18 mouse cellular contexts compared by ENCODE assay signal in genomic region chr10:79728323-79729249, GRCm38 (mm10). TPM values are rescaled to one million over a fixed set of nuclear protein-coding genes. Genes with fewer than 3 reads are reported as not detected.
DNase-seq lines count a peak whose midpoint lies in the region; TF ChIP-seq lines count a peak whose summit lies in the region.
"Had no signal": no experiment of that assay in that cellular context is flagged by ENCODE, and none has a peak within 500 bp of the region (broad histone marks: within the 10 kb centered on the region; RNA-seq: fewer than 3 reads in every experiment).

No protein-coding gene starts in this region.

- no peaks in the 10 kb centered on the region for H3K27me3 ChIP-seq in testis, adult 2 months (ENCODE audit: control insufficient read depth, insufficient read depth, low read length)
- H3K27me3 ChIP-seq: embryonic facial prominence, embryonic 13.5 days had no signal

- H3K36me3 ChIP-seq in testis, adult 2 months (ENCODE audit: control insufficient read depth, insufficient read depth, low read length): no peaks in the 10 kb centered on the region

- TF ChIP-seq CTCF in testis, adult 2 months (IDR thresholded peaks at IDR 0.05; ENCODE audit: control insufficient read depth, insufficient read depth, insufficient replicate concordance, low read depth, low read length): no peak

- peak; percentile 19 for DNase-seq in gastrocnemius, adult 18-20 months (ENCODE audit: low spot score)
- no peak for DNase-seq in gastrocnemius, adult 8-10 months (ENCODE audit: low spot score in 2 of 2)
- DNase-seq in left cerebral cortex, adult 18-20 months (ENCODE audit: low spot score in 2 of 2): peak; percentile 56 to 71
- no peak for DNase-seq in left cerebral cortex, postnatal 4 days
- DNase-seq in testis, postnatal 14 days (ENCODE audit: low spot score): no peak
- DNase-seq in embryo, embryonic 10.5 days (ENCODE audit: low spot score): no peak
- DNase-seq: B cell, adult 2 months; cerebellum, adult 11-12 months; heart, postnatal 36 days; kidney, adult 2 months; lung, postnatal 36 days; thymus, postnatal 36 days had no signal

- H3K27ac ChIP-seq in testis, adult 2 months (ENCODE audit: control insufficient read depth, insufficient read depth, low read depth, low read length): no peak overlapping the region
- H3K27ac ChIP-seq: embryonic facial prominence, embryonic 13.5 days; limb, embryonic 12.5 days; liver, embryonic 14.5 days; midbrain, embryonic 10.5 days had no signal

- no peaks in the 10 kb centered on the region for H3K4me1 ChIP-seq in testis, adult 2 months (ENCODE audit: control insufficient read depth, insufficient read depth, low read length)
- H3K4me1 ChIP-seq: embryonic facial prominence, embryonic 13.5 days; limb, embryonic 12.5 days had no signal

- 0 out of 2 replicates have a peak, but pooled peaks have one; percentile 17 for TF ChIP-seq POLR2A in testis, adult 2 months (IDR thresholded peaks at IDR 0.05; ENCODE audit: control insufficient read depth, low read depth, low read length)

- no peak overlapping the region for H3K4me3 ChIP-seq in testis, adult 2 months (ENCODE audit: control insufficient read depth, low read depth, low read length)
- H3K4me3 ChIP-seq: embryonic facial prominence, embryonic 13.5 days; limb, embryonic 12.5 days; midbrain, embryonic 10.5 days had no signal

- intact Hi-C loops in left cerebral cortex, postnatal 4 days (cut with DNase I): no loop called here

RNA-seq across cellular contexts. Expression of gene Hcn2, which starts 12.2 kb away (rescaled TPM):
- total RNA-seq in gastrocnemius, adult 18-20 months (2021): under 1 TPM; 0.47 to 0.66 TPM
- total RNA-seq in gastrocnemius, adult 8-10 months (2022): under 1 TPM; 0.39 to 0.86 (median 0.73) TPM
- 100 to 1,000 TPM; 142 to 157 TPM for total RNA-seq in left cerebral cortex, adult 18-20 months (2021)
- total RNA-seq in left cerebral cortex, postnatal 4 days (2021): 10 to 100 TPM; 47.4 to 53.8 TPM
- 0.69 and 0.88 TPM in 2 replicates for polyA plus RNA-seq in testis, adult 2 months (2012; rRNA removed)

RNA-seq across cellular contexts. Expression of gene Polrmt, which starts 17.8 kb away (rescaled TPM):
- total RNA-seq in gastrocnemius, adult 18-20 months (2021): 10 to 100 TPM; 31.9 to 36.7 TPM
- total RNA-seq in gastrocnemius, adult 8-10 months (2022): 10 to 100 TPM; 34.1 to 47.2 (median 38.3) TPM
- 10 to 100 TPM; 50.6 to 55.3 TPM for total RNA-seq in left cerebral cortex, adult 18-20 months (2021)
- total RNA-seq in left cerebral cortex, postnatal 4 days (2021): 10 to 100 TPM; 44.8 to 51.8 TPM
- 30.6 and 32.5 TPM in 2 replicates for polyA plus RNA-seq in testis, adult 2 months (2012; rRNA removed)

RNA-seq across cellular contexts. Expression of gene Bsg, which starts 24.3 kb away (rescaled TPM):
- total RNA-seq in gastrocnemius, adult 18-20 months (2021): 100 to 1,000 TPM; 540 to 773 TPM
- total RNA-seq in gastrocnemius, adult 8-10 months (2022): 100 to 1,000 TPM; 524 to 920 (median 651) TPM
- total RNA-seq in left cerebral cortex, adult 18-20 months (2021): 100 to 1,000 TPM; 566 to 614 TPM
- 100 to 1,000 TPM; 486 to 495 TPM for total RNA-seq in left cerebral cortex, postnatal 4 days (2021)
- polyA plus RNA-seq in testis, adult 2 months (2012; rRNA removed): 849 and 920 TPM in 2 replicates

RNA-seq across cellular contexts. Expression of gene Fgf22, which starts 26.3 kb away (rescaled TPM):
- total RNA-seq in gastrocnemius, adult 18-20 months (2021): not detected
- total RNA-seq in gastrocnemius, adult 8-10 months (2022): not detected
- 1 to 10 TPM; 4.3 to 5.6 TPM for total RNA-seq in left cerebral cortex, adult 18-20 months (2021)
- total RNA-seq in left cerebral cortex, postnatal 4 days (2021): 1 to 10 TPM; 1.3 to 1.7 TPM
- polyA plus RNA-seq in testis, adult 2 months (2012; rRNA removed): 0.28 and 0.53 TPM in 2 replicates
- total RNA-seq: heart, postnatal 36 days had no signal
- polyA plus RNA-seq: kidney, adult 2 months; large intestine, adult 2 months; liver, embryonic 14.5 days had no signal

RNA-seq across cellular contexts. Expression of gene Rnf126, which starts 38.2 kb away (rescaled TPM):
- 10 to 100 TPM; 49.5 to 54.5 TPM for total RNA-seq in gastrocnemius, adult 18-20 months (2021)
- 10 to 100 TPM; 51.9 to 80.5 (median 53.3) TPM for total RNA-seq in gastrocnemius, adult 8-10 months (2022)
- 10 to 100 TPM; 86.7 to 98.4 TPM for total RNA-seq in left cerebral cortex, adult 18-20 months (2021)
- 10 to 100 TPM; 85.0 to 95.3 TPM for total RNA-seq in left cerebral cortex, postnatal 4 days (2021)
- 989 and 1,153 TPM in 2 replicates for polyA plus RNA-seq in testis, adult 2 months (2012; rRNA removed)

Comparison
In these comparisons a context has a peak if more than half of its experiments do, and no peak if none do; other contexts are left out.
1. DNase-seq: peak in gastrocnemius, adult 18-20 months (single experiment) and left cerebral cortex, adult 18-20 months (2 of 2); none in gastrocnemius, adult 8-10 months (0 of 2), left cerebral cortex, postnatal 4 days (single experiment), testis, postnatal 14 days (single experiment) and embryo, embryonic 10.5 days (single experiment).
2. RNA of gene Hcn2, which starts 12.2 kb away (total RNA-seq): 142 to 157 TPM in left cerebral cortex, adult 18-20 months and 47.4 to 53.8 TPM in left cerebral cortex, postnatal 4 days; 0.39 to 0.86 TPM in gastrocnemius, adult 8-10 months and 0.47 to 0.66 TPM in gastrocnemius, adult 18-20 months; every median in the first group is over 10 times any median in the second.